Mouse (Mus musculus) lung, adult 2 months (tissue): ENCODE results near the gene Aldh16a1. TPM values are rescaled to one million over a fixed set of nuclear protein-coding genes. Genes with fewer than 3 reads are reported as not detected.

ENCODE experiments used
- DNase-seq: peaks from one replicate; pipeline ENCODE4 v3.0.0; 2022
- H3K4me1 ChIP-seq: fragments of 200-500 bp; 2 replicates; pipeline ENCODE4 v1.6.1; 2011; ENCODE audit warnings: low read length; ENCODE audit not compliant: control insufficient read depth, insufficient read depth
- H3K4me3 ChIP-seq: fragments of 200-500 bp; replicated peaks from 2 replicates; pipeline ENCODE3; 2011; ENCODE audit warnings: low read depth, mild to moderate bottlenecking, control low read depth, low read length; ENCODE audit errors: extremely low read depth
- CTCF ChIP-seq: fragments of 200-500 bp; IDR thresholded peaks from 2 replicates; pipeline ENCODE4 v1.5.1; 2011; ENCODE audit warnings: mild to moderate bottlenecking, low read length, control low read depth; ENCODE audit not compliant: insufficient read depth
- POLR2A ChIP-seq: fragments of 200-500 bp; IDR thresholded peaks from 2 replicates; pipeline ENCODE4 v1.6.1; 2011; ENCODE audit warnings: low read depth, mild to moderate bottlenecking, control low read depth, low read length, borderline replicate concordance; ENCODE audit errors: extremely low read depth
- WGBS: fragments of 180-500 bp; shearing (Covaris S2); methylation state at CpG from one replicate; pipeline ENCODE4 v1.1.7; 2018; 5-methylcytosine and 5-hydroxymethylcytosine counted together
- polyA plus RNA-seq: library from polyadenylated mRNA; depleted of rRNA; stranded (reverse); fragments of >200 nt; gene quantifications from 2 replicates; pipeline ENCODE4 v1.2.3, GENCODE M21; 2012; rRNA removed

The Aldh16a1 gene
- polyA plus RNA-seq, 1 experiment: 58.5 TPM

DNA sequence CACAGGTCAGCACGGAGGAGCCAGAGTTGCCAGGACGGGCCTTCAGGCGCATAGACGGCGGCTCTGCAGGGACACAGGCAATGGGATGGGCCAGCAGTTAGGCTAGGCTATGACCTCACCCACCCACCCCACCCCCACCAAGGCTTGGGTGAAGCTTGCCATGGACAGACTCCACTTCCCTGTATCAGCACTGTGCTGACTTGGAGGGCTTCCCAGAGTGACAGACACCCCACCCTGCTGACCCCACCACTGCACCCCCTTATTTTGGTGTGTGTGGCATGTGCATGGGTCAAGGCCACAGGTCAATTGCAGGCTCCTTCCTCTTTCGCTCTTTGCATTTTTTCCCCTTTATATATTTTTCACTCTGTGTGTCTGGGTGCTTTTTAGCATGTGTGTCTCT, 59.0 kb downstream of the Aldh16a1 start:
- no peak for DNase-seq
- peaks cover 2% of the 10 kb centered on the region; the same call in 1 of the 2 replicates for H3K4me1 ChIP-seq
- H3K4me3 ChIP-seq: no peak overlapping the region
- TF ChIP-seq POLR2A (no peak), CTCF (no peak)
- 72% methylated on average over 6 of the region's 6 CpGs for WGBS

DNA sequence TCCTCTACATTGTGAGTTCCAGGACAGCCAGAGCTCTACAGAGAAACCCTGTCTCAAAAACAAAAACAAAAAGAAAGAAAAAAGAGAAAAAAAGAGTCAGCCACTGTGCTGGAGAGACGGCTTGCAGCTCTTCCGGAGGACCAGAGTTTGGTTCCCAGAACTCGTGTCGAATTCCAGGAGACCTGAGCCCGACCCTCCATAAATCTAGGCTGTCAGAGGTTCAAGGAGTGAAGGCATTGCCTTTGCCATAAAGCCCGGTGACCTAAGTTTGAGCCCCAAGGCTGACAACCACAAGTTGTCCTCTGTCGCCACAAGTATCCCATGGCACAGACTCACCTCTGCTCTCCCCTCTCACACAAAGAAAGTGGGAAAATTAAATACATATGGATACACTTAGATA, 60.3 kb downstream of the Aldh16a1 start:
- Histone ChIP-seq H3K4me1 (peaks cover 2% of the 10 kb centered on the region; the same call in 1 of the 2 replicates), H3K4me3 (no peak overlapping the region)
- TF ChIP-seq POLR2A (no peak), CTCF (no peak)
- WGBS: 63% methylated on average over 7 of the region's 7 CpGs
- DNase-seq: no peak

DNA sequence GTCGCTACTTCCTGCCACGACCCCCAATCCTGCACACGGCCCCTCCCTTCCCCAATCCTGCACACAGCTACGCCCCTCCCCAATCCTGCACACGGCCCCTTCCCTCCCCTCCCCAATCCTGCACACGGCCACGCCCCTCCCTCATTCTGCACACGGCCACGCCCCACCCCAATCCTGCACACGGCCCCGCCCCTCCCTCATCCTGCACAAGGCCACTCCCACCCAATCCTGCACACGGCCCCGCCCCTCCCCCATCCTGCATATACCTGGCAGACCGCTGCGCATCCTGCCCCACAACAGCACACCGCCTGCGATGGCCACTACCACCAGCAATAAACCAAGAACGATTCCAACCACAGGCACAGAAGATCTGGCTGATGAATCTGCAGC, 60.9 kb downstream of the Aldh16a1 start:
- TF ChIP-seq CTCF (no peak), POLR2A (no peak)
- peaks cover 2% of the 10 kb centered on the region; the same call in 1 of the 2 replicates for H3K4me1 ChIP-seq
- WGBS: 42% methylated on average over 18 of the region's 18 CpGs
- no peak for DNase-seq
- H3K4me3 ChIP-seq: no peak overlapping the region

DNA sequence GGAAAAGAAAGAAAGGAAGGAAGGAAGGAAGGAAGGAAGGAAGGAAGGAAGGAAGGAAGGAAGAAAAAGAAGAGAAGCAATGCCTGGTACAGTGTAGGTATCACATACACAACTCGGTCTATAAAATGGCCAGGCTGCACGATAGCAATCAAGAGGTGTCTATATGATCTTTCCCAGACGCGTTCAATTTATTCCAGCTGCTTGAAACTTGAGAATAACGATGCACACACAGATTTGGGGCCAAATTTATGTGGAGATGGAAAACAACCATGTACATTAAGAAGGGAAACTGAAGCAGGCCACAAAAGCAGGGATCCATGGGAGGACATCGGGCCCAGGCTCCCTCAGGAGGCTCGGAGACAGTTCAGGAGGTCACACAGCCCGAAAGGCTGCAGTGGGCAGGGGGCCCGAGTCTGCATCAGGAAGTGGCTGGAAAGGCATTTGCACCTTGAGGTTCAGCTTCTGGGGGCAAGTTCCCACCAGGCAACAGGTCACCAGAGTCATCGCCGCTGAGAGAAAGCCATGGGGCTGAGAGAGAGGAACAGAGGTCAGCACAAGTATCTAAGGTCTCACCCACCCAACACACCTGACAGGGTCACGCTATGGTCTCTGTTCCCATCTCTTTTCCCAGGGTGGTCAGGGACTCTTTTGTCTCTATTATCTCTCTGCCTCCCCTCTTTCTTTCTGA, 61.4 kb downstream of the Aldh16a1 start:
- no peak for DNase-seq
- WGBS: 66% methylated on average over 12 of the region's 12 CpGs
- Histone ChIP-seq H3K4me1 (peaks cover 2% of the 10 kb centered on the region; the same call in 1 of the 2 replicates), H3K4me3 (no peak overlapping the region)
- TF ChIP-seq CTCF (no peak), POLR2A (no peak)

DNA sequence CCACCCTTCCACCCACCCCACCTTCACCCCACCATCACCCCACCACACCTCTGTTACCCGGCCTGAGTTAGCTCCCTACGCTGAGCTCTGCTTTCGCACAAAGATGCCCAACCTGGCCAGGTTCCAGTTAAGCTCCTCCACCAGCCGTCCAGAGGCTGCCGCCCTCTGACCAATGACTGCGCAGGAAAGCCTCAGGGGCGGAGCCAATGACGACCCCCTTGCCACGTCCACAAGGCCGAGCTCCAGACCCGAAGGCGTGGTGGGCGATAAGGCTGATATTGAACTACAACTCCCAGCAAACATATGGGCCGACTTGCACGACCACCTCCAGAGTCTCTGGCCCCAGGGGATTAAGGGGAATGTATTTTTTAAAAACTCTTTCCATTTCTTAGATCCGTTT, 62.3 kb downstream of the Aldh16a1 start, which contains the start of gene Rcn3:
Gene Rcn3, minus strand, starts transcription at position 174 of the 400 bp plus-strand sequence.
- peak; percentile 45 for DNase-seq
- TF ChIP-seq CTCF: no peak
- peak; percentile 46; the same call in 1 of the 2 replicates for TF ChIP-seq POLR2A
- 1% methylated on average over 16 of the region's 16 CpGs for WGBS
- Histone ChIP-seq H3K4me1 (peaks cover 2% of the 10 kb centered on the region; the same call in 1 of the 2 replicates), H3K4me3 (peak within 1 kb of the TSS; percentile 37)

DNA sequence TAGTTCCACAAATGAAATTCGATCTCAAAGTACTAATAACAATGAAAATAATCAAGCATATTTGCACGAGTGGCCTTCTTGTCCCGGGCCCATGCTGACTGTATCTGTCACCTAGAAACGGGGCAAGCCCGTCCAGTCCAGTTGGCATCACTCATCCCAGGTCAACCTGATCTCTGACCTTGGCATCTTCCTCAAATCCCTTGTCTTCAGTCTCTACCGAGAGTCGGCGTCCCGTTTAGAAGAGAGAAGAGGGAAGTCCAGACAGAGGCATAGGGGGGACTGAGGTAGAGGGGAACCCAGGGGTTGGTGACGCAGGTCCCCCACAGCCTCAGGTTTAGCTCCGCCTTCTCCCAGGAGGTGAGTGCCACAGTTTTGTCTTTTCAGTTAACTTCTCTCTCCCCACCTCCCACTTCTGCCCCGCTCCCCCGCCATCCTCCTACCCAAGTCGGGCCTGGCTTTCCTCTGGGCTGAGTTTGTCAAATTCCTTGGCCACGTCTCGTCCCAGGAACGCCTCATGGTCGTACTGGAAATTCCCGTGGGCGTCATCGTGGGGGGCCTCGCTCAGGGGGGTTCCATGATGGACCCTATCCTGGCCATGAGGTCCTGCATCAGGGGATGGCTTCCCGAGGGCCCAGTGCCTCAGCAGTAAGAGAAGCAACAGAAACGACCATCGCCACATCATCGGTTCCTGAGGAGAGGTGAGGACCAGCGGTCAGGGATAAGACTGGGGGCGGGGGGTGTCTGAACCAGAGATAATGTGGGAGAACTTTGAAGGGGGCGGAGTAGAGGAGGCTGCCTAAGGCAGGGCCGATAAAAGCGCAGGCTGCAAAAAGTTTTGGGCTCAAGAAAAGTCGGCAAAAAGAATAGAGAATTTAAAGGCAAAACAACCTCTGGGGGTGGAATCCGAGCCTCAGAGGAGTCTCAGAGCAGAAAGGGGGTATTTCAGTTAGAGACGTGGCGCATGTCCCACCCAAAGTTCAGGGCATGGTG, 63.1 kb downstream of the Aldh16a1 start:
- Histone ChIP-seq H3K4me1 (peaks cover 2% of the 10 kb centered on the region; the same call in 1 of the 2 replicates), H3K4me3 (peak overlapping the region; percentile 37)
- no peak for TF ChIP-seq CTCF
- no peak for TF ChIP-seq POLR2A
- 22% methylated on average over 35 of the region's 35 CpGs for WGBS
- no peak for DNase-seq

Other genes starting within 250 kb of the Aldh16a1 start
- gene Ap2a1, start 225.1 kb downstream of the Aldh16a1 start, polyA plus RNA-seq: 94.8 and 101 TPM in 2 replicates
- gene Tsks, start 211.4 kb downstream of the Aldh16a1 start, polyA plus RNA-seq: 0.16 TPM in 1 of 2 replicates, not detected in the other
- gene Cpt1c, start 179.7 kb downstream of the Aldh16a1 start, polyA plus RNA-seq: 20.7 and 21.0 TPM in 2 replicates
- gene Prmt1, start 168.0 kb downstream of the Aldh16a1 start, polyA plus RNA-seq: 71.0 and 97.7 TPM in 2 replicates
- gene Irf3, start 156.9 kb downstream of the Aldh16a1 start, polyA plus RNA-seq: 125 and 130 TPM in 2 replicates
- 37.1 and 38.3 TPM in 2 replicates for gene Bcl2l12, start 155.9 kb downstream of the Aldh16a1 start, polyA plus RNA-seq
- 76.2 and 76.8 TPM in 2 replicates for gene Scaf1, start 138.2 kb downstream of the Aldh16a1 start, polyA plus RNA-seq
- 233 and 237 TPM in 2 replicates for gene Rras, start 136.6 kb downstream of the Aldh16a1 start, polyA plus RNA-seq
- gene Prr12, start 101.7 kb downstream of the Aldh16a1 start, polyA plus RNA-seq: 11.1 and 15.9 TPM in 2 replicates
- gene Nosip, start 92.2 kb downstream of the Aldh16a1 start, polyA plus RNA-seq: 86.5 and 102 TPM in 2 replicates
- gene Prrg2, start 91.9 kb downstream of the Aldh16a1 start, polyA plus RNA-seq: 82.5 and 90.6 TPM in 2 replicates
- gene Rcn3, start 62.4 kb downstream of the Aldh16a1 start, polyA plus RNA-seq: 172 and 174 TPM in 2 replicates
- gene Fcgrt, start 50.7 kb downstream of the Aldh16a1 start, polyA plus RNA-seq: 112 and 120 TPM in 2 replicates
- gene Rps11, start 30.1 kb downstream of the Aldh16a1 start, polyA plus RNA-seq: 125 and 221 TPM in 2 replicates
- gene Rpl13a, start 25.8 kb downstream of the Aldh16a1 start, polyA plus RNA-seq: 1,255 and 1,630 TPM in 2 replicates
- gene Gm45713, start 18.4 kb downstream of the Aldh16a1 start, polyA plus RNA-seq: 3.1 TPM in 2 replicates
- gene Flt3l, start 18.2 kb downstream of the Aldh16a1 start, polyA plus RNA-seq: 151 and 195 TPM in 2 replicates
- gene Pih1d1, start 281 bp downstream of the Aldh16a1 start, polyA plus RNA-seq: 46.9 and 50.1 TPM in 2 replicates
- 2.4 and 2.7 TPM in 2 replicates for gene Slc17a7, start 9.4 kb upstream of the Aldh16a1 start, polyA plus RNA-seq
- gene Gfy, start 25.0 kb upstream of the Aldh16a1 start, polyA plus RNA-seq: 0.44 and 0.53 TPM in 2 replicates
- gene Pth2, start 26.4 kb upstream of the Aldh16a1 start, polyA plus RNA-seq: not detected in 2 replicates
- 3.3 and 4.1 TPM in 2 replicates for gene Ccdc155, start 50.3 kb upstream of the Aldh16a1 start, polyA plus RNA-seq
- gene Dkkl1, start 57.6 kb upstream of the Aldh16a1 start, polyA plus RNA-seq: 1.4 and 5.2 TPM in 2 replicates
- 37.6 and 44.1 TPM in 2 replicates for gene Tead2, start 61.2 kb upstream of the Aldh16a1 start, polyA plus RNA-seq
- gene Cd37, start 84.5 kb upstream of the Aldh16a1 start, polyA plus RNA-seq: 82.1 and 84.1 TPM in 2 replicates
- 0.12 TPM in 1 of 2 replicates, not detected in the other for gene Slc6a16, start 86.5 kb upstream of the Aldh16a1 start, polyA plus RNA-seq
- not detected in 2 replicates for gene Slc6a21, start 122.9 kb upstream of the Aldh16a1 start, polyA plus RNA-seq
- 41.8 and 44.8 TPM in 2 replicates for gene Trpm4, start 179.2 kb upstream of the Aldh16a1 start, polyA plus RNA-seq
- 2.4 and 10.0 TPM in 2 replicates for gene Hrc, start 180.7 kb upstream of the Aldh16a1 start, polyA plus RNA-seq
- 1.2 and 3.7 TPM in 2 replicates for gene Ppfia3, start 212.4 kb upstream of the Aldh16a1 start, polyA plus RNA-seq
- gene Lin7b, start 216.0 kb upstream of the Aldh16a1 start, polyA plus RNA-seq: 1.4 and 2.2 TPM in 2 replicates
- gene Snrnp70, start 241.2 kb upstream of the Aldh16a1 start, polyA plus RNA-seq: 240 and 319 TPM in 2 replicates